Mouse (Mus musculus): ENCODE data around the gene Cldn10. TPM values are rescaled to one million over a fixed set of nuclear protein-coding genes. Genes with fewer than 3 reads are reported as not detected.

Cldn10 gene
- polyA plus RNA-seq, 1 experiment: 1.4 TPM

DNA sequence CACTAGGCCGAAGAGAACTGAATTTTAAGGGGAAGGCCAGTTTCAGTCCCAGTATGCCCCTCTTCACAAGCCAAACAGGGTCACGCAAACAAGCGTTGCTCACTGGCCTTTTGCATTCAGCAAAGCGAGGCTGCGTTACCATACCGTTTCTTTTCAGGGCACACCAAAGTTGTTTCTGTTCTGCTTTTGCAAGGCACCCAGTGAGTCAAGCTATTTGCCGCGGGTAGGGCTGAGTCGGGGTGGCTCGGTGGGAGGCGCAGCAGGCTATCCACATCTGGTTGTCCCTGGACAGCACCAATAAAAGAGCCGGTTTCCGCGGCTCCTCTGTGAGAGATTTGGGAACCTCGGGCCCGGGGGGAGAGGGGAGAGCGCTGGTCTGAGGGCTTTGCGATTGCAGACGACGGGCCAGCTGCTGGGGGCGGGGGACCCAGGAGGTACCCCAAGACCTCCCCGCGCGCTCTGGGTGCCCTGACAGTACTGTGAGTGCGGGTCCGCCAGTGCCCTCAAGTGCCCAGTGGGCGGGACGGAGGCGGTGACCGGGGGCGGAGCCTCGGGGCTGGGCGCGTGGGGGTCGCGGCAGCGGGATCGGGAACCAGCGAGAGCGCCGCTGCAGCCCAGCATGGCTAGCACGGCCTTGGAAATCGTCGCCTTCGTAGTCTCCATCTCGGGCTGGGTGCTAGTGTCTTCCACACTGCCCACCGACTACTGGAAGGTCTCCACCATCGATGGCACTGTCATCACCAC, 66.8 kb downstream of the Cldn10 start:
- 2% methylated on average over 48 of the region's 48 CpGs for WGBS
- peaks cover 4% of the 10 kb centered on the region; the same call in 1 of the 2 replicates for H3K27me3 ChIP-seq (ENCODE audit: control insufficient read depth, insufficient read depth, low read length)
- peak overlapping the region; percentile 54 for H3K27ac ChIP-seq (ENCODE audit: insufficient read depth, low read length)
- peak; percentile 59 to 67 for DNase-seq (ENCODE audit: low read depth in 1 of 2, low spot score in 2 of 2)
- TF ChIP-seq POLR2A (IDR thresholded peaks at IDR 0.05; ENCODE audit: low read depth, low read length): no peak
- no peak for TF ChIP-seq CTCF (IDR thresholded peaks at IDR 0.05; ENCODE audit: extremely low read depth, insufficient read depth, insufficient read length, insufficient replicate concordance)
- no peaks in the 10 kb centered on the region for H3K36me3 ChIP-seq (ENCODE audit: control insufficient read depth, insufficient read depth, low read length)
- peak overlapping the region; percentile 58 for H3K4me3 ChIP-seq (ENCODE audit: extremely low read depth, insufficient read depth, insufficient read length)
- H3K4me1 ChIP-seq (ENCODE audit: control insufficient read depth, insufficient read depth, insufficient read length): peaks cover 15% of the 10 kb centered on the region; the same call in 1 of the 2 replicates

DNA sequence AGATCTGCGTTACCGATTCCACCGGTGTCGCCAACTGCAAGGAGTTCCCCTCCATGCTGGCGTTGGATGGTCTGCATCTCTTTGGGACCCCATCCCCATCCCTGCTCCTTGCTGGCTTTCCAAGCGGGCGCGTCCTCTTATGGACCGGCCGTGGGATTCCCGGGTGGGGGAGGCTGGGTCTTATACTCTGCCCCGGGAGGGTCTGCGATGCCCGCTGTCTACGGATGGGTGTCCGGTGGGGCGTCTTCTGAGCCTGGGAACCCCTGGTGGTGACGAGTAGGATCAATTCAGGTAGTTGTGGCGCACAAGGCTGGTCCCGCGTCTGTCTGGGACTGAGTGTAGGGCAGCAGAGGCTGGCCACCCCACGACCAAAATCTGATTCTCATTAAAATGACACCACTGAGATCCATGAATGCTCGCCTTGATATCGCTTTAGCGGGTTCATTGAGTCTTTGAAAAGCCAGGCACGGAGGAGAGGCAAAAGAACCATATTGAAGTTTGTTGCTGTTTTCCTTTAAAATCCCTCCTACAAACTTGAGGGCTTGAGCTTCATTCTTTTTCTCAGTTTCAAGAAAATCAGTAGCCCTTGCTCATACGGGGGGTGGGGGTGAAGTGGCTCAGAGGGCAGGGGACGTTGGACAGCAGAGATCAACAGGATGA, 67.6 kb downstream of the Cldn10 start:
- Histone ChIP-seq H3K27ac (ENCODE audit: insufficient read depth, low read length) (0 out of 2 replicates have a peak overlapping the region, but pooled peaks have one; percentile 16), H3K4me1 (ENCODE audit: control insufficient read depth, insufficient read depth, insufficient read length) (peaks cover 15% of the 10 kb centered on the region; the same call in 1 of the 2 replicates), H3K27me3 (ENCODE audit: control insufficient read depth, insufficient read depth, low read length) (peaks cover 4% of the 10 kb centered on the region; the same call in 1 of the 2 replicates), H3K36me3 (ENCODE audit: control insufficient read depth, insufficient read depth, low read length) (no peaks in the 10 kb centered on the region), H3K4me3 (ENCODE audit: extremely low read depth, insufficient read depth, insufficient read length) (peak overlapping the region; percentile 58)
- TF ChIP-seq POLR2A (IDR thresholded peaks at IDR 0.05; ENCODE audit: low read depth, low read length) (no peak), CTCF (IDR thresholded peaks at IDR 0.05; ENCODE audit: extremely low read depth, insufficient read depth, insufficient read length, insufficient replicate concordance) (no peak; the same call in 1 of the 2 replicates)
- 6% methylated on average over 28 of the region's 28 CpGs for WGBS
- DNase-seq (ENCODE audit: low read depth in 1 of 2, low spot score in 2 of 2): peak in 1 of 2 experiments; percentile 18

DNA sequence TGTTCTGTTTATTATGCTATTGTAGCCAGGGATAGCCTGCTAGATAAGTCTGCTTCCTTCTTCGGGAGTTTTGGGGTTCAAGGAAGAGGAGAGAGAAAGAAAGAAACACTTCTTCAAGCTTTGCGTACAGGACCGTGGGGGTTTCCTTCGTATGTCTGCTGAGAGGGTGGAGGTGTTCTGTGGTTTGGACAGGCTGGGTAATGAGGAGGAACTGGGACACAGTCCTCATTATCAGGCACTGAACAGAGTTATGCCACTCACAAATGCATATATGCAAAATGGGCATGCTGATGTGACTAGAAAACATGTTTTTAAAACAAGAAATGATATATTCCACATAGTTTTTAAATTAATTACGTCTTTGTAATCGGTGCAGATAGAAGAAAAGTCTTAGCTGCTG, 68.9 kb downstream of the Cldn10 start:
- no peak for DNase-seq (ENCODE audit: low read depth in 1 of 2, low spot score in 2 of 2)
- peaks cover 15% of the 10 kb centered on the region; the same call in 1 of the 2 replicates for H3K4me1 ChIP-seq (ENCODE audit: control insufficient read depth, insufficient read depth, insufficient read length)
- TF ChIP-seq CTCF (IDR thresholded peaks at IDR 0.05; ENCODE audit: extremely low read depth, insufficient read depth, insufficient read length, insufficient replicate concordance) (no peak), POLR2A (IDR thresholded peaks at IDR 0.05; ENCODE audit: low read depth, low read length) (no peak)
- no peaks in the 10 kb centered on the region for H3K36me3 ChIP-seq (ENCODE audit: control insufficient read depth, insufficient read depth, low read length)
- WGBS: 43% methylated on average over 6 of the region's 6 CpGs
- peaks cover 4% of the 10 kb centered on the region; the same call in 1 of the 2 replicates for H3K27me3 ChIP-seq (ENCODE audit: control insufficient read depth, insufficient read depth, low read length)
- H3K27ac ChIP-seq (ENCODE audit: insufficient read depth, low read length): no peak overlapping the region
- H3K4me3 ChIP-seq (ENCODE audit: extremely low read depth, insufficient read depth, insufficient read length): no peak overlapping the region

- no peak for TF ChIP-seq CTCF (IDR thresholded peaks at IDR 0.05; ENCODE audit: extremely low read depth, insufficient read depth, insufficient read length, insufficient replicate concordance)
- no peak for TF ChIP-seq POLR2A (IDR thresholded peaks at IDR 0.05; ENCODE audit: low read depth, low read length)
- H3K4me3 ChIP-seq (ENCODE audit: extremely low read depth, insufficient read depth, insufficient read length): no peak overlapping the region
- H3K36me3 ChIP-seq (ENCODE audit: control insufficient read depth, insufficient read depth, low read length): no peaks in the 10 kb centered on the region
- H3K4me1 ChIP-seq (ENCODE audit: control insufficient read depth, insufficient read depth, insufficient read length): peaks cover 14% of the 10 kb centered on the region; the same call in 1 of the 2 replicates
- H3K27me3 ChIP-seq (ENCODE audit: control insufficient read depth, insufficient read depth, low read length): peaks cover 4% of the 10 kb centered on the region; the same call in 1 of the 2 replicates
- DNase-seq (ENCODE audit: low read depth in 1 of 2, low spot score in 2 of 2): no peak
- 92% methylated on average over 6 of the region's 6 CpGs for WGBS
- no peak overlapping the region for H3K27ac ChIP-seq (ENCODE audit: insufficient read depth, low read length)
Observed at GRCm38 (mm10) chr14:118858318-118858717, 70.6 kb downstream of the Cldn10 start.

GRCm38 (mm10) chr14:118862253-118862652, 74.5 kb downstream of the Cldn10 start:
- 62% methylated on average over 7 of the region's 7 CpGs for WGBS

GRCm38 (mm10) chr14:118864905-118865304, 77.2 kb downstream of the Cldn10 start:
- WGBS: 35% methylated on average over 4 of the region's 4 CpGs
- H3K4me3 ChIP-seq (ENCODE audit: extremely low read depth, insufficient read depth, insufficient read length): no peak overlapping the region
- no peaks in the 10 kb centered on the region; the same call in 1 of the 2 replicates for H3K4me1 ChIP-seq (ENCODE audit: control insufficient read depth, insufficient read depth, insufficient read length)
- no peak overlapping the region for H3K27ac ChIP-seq (ENCODE audit: insufficient read depth, low read length)
- DNase-seq (ENCODE audit: low read depth in 1 of 2, low spot score in 2 of 2): peak in 1 of 2 experiments; percentile 45
- H3K27me3 ChIP-seq (ENCODE audit: control insufficient read depth, insufficient read depth, low read length): no peaks in the 10 kb centered on the region
- TF ChIP-seq CTCF (IDR thresholded peaks at IDR 0.05; ENCODE audit: extremely low read depth, insufficient read depth, insufficient read length, insufficient replicate concordance) (no peak), POLR2A (IDR thresholded peaks at IDR 0.05; ENCODE audit: low read depth, low read length) (no peak)
- H3K36me3 ChIP-seq (ENCODE audit: control insufficient read depth, insufficient read depth, low read length): no peaks in the 10 kb centered on the region

More at GRCm38 (mm10) chr14:118862253-118862652, 74.5 kb downstream of the Cldn10 start:
- no peaks in the 10 kb centered on the region for H3K27me3 ChIP-seq (ENCODE audit: control insufficient read depth, insufficient read depth, low read length)
- H3K36me3 ChIP-seq (ENCODE audit: control insufficient read depth, insufficient read depth, low read length): no peaks in the 10 kb centered on the region
- no peak for TF ChIP-seq CTCF (IDR thresholded peaks at IDR 0.05; ENCODE audit: extremely low read depth, insufficient read depth, insufficient read length, insufficient replicate concordance)
- TF ChIP-seq POLR2A (IDR thresholded peaks at IDR 0.05; ENCODE audit: low read depth, low read length): no peak
- no peaks in the 10 kb centered on the region; the same call in 1 of the 2 replicates for H3K4me1 ChIP-seq (ENCODE audit: control insufficient read depth, insufficient read depth, insufficient read length)
- no peak for DNase-seq (ENCODE audit: low read depth in 1 of 2, low spot score in 2 of 2)
- no peak overlapping the region for H3K27ac ChIP-seq (ENCODE audit: insufficient read depth, low read length)
- H3K4me3 ChIP-seq (ENCODE audit: extremely low read depth, insufficient read depth, insufficient read length): no peak overlapping the region

All from spleen, adult 2 months (tissue).